Mouse (Mus musculus) c-Kit-positive CD71-positive TER-119-negative erythroid progenitor cells, embryonic 14.5 days (primary cell): ENCODE data around the gene Extl1.

Experiments
- DNase-seq: peaks from one replicate; pipeline ENCODE4 v3.0.0-alpha.2; 2013; ENCODE audit warnings: low read depth

The Extl1 gene

DNA sequence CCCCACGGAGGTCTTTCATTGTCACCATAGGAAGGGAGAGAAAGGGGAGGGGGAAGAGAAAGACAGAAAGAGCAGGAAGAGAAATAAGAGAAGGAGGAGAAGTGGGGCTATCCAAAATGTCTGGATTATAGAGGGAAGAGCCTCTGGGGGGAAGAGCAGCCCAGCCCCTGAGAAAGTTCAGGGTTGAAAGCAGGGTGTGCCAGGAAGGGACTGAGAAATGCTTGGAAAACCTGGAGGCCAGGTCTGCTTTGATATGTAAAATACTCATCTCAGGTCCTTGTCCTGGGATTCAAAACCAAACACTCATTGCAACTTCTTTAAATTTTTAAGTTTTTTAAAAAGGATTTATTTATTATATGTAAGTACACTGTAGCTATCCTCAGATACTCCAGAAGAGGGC lies 8.0 kb upstream of the Extl1 start:
- no peak for DNase-seq

DNA sequence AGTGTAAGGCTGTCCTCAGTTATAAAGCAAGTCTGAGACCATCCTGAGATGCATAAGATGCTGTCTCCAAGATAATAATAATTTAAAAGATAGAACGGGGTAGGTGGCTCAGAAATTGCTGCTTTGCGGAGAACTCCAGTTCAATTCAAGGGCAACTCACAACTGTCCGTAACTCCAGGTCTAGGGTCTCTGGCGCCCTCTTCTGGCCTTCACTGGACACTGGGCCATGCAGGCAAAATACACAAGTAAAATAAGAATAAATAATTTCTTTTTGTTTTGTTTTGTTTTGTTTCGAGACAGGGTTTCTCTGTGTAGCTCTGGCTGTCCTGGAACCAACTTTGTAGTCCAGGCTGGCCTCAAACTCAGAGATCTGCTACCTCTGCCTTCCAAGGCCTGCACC lies 4.7 kb upstream of the Extl1 start:
- DNase-seq, result no peak

DNA sequence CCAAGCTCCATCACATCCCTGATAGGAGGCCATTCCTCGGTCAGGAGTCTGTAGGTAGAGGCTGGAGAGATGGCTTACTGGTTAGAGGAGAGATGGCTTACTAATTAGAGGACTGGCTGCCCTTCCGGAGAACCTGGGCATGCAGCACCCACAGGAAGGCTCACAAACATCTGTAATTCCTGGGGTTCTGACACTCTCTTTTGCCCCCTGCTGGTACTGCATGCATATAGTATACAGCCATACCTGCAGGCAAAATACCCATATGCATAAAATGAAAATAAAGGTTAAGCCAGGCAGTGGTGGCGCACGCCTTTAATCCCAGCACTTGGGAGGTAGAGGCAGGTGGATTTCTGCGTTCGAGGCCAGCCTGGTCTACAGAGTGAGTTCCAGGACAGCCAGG lies 3.6 kb upstream of the Extl1 start:
- DNase-seq, result no peak

DNA sequence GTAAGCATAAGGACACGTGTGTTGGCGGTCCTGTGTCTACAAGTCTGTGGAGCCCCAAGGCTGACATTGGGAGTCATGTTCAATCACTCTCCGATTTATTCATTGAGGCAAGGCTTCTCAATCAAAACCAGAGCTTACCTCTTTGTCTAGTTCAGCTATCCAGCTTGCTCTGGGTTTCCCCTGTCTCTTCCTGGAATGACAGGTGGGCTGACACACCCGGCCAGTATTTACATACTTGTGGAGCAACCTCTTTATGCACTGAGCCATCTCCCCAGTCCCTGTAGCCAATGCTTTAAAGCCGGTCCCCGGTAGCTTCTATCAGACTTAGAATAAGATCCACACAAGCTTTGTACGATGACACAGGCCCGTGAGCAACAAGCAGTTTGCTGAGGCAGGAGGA lies 4.1 kb downstream of the Extl1 start:
- no peak for DNase-seq

DNA sequence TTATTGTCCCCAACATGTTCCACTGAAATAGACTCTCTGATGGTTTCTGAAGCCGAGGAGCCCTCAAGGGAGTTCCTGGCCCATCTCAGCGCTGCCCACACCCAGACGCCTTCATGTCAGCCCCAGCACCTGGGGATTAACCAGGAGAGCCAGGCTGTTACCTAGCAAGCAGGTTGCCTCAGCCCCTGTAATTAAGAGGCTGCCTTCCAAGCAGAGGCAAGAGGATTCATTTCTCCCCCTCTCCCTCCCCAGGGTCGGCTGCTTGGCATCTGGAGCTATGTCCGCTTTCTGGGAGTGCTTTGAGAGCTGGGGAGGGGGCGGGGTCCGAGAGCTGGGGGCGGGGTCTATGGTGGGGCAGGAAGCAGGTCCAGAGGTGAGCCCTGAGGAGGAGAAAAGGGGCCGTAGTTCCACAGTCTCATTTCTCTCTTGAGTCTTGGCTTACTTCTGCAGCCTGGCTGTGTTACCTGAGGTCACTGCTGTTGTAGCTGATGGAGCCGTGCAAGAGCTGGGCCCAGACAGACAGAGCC lies 5.5 kb downstream of the Extl1 start:
- no peak for DNase-seq

DNA sequence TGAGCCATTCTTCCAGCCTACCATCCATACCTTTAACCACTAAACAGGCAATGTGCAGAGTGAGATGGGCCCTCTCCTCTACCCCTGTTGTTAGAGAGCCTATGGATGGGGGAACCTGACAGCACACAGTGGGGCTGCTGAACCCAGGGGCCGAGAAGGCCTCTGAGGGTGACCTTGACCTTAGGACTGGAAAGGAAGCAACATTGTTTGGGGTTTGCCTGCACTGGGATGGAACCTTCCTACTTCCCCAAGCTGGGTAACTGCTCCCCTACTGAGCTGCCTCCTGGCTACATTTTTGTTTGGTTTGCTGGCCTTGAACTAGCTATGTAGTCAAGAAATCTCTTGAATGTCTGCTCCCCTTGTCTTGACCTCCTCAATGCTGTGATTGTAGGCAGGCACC lies 9.3 kb downstream of the Extl1 start:
- no peak for DNase-seq

DNA sequence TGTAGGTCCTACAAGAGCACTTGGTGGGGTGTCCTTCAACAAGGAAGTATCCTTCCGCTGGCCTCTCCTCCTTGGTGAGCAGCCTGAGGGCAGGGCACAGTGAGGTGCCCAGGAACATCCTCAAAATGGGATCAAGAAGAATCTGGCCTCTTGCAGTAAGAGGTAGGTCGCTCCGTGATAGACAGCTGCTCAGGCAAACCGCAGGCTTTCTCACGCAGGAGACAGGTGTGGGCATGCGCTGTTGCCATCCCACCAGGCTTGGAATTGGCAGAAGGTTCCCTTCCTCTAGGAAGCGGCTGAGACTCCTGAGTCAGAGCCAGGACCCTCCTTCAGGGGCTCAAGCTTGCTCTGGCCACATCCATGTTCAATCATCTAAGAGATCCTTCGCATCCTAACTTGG lies 10.4 kb downstream of the Extl1 start:
- DNase-seq, result no peak

DNA sequence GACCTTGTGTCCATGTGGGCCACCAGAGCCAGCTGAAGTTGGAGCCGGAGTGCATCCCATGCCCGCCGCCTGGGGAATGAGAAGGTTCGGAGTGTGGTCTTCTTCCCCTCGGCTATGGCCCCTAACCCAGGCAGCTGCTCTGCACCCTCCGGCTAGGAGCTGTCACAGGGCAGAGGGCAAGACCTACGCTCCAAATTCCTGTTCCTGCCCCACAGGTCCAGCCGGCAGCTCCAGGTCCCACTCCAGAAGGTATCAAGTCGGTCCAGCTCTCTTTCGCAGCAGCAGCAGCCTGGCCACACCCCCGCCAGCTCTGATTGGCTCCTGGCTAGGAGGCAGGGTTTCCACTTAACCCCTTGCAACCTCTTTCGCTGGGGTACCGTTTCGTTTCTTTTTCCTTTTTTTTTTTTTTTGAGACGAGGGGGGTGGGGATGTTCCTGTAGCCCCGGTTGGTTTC lies 11.3 kb downstream of the Extl1 start:
- no peak for DNase-seq

DNA sequence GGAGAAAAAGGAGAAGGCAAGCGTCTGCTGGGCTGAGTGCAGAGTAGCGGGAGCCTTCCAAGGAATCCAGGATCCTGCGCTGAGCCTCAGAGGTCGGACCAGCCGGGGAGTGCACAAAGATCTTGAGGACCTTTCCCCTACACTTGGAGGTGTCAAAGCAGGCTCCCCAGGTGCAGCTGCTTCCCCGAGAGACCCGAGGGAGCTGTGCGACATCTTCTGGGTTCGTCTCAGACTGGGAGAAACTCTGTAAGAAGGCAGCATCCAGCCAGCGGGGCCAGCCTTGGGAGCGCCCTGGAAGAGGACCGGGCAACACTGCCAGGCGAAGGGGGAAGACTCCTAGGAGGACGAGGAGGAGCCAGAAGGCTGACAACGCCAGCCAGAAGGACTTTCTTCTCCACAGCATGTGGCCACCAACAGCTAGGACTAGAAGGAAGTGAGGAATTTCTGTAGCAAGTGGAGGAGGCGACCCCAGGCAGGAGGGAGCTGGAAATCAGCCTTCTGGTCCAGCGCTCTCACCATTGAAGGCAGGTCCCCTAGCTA lies 12.3 kb downstream of the Extl1 start:
- no peak for DNase-seq

DNA sequence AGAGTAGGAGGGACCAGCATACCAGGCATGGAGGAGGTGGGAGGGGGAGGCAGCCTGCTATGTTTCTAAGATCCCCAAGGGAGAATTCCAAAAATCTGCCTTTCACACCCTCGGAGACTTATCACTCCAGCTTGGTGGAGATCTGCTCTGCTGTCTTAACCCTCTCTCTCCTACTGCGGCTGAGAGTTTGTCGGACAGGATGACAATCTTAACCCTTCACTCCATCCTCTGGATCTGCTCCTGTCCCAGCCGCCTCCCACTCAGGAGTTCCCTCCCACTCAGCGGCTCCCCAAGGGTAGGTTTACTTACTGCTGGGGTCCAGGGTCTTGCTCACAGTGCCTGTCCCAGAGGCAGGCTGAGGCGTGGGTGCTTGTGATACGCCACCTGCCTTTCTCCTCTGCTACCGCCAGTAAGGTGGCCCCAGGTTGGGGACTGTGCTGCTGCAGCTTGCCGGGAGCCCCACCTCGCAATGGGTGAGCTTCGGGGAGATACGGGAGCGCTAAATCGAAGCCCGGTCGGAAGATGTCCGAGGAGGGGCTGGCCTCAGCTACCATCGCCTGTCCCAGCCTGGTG lies 12.9 kb downstream of the Extl1 start:
- no peak for DNase-seq

DNA sequence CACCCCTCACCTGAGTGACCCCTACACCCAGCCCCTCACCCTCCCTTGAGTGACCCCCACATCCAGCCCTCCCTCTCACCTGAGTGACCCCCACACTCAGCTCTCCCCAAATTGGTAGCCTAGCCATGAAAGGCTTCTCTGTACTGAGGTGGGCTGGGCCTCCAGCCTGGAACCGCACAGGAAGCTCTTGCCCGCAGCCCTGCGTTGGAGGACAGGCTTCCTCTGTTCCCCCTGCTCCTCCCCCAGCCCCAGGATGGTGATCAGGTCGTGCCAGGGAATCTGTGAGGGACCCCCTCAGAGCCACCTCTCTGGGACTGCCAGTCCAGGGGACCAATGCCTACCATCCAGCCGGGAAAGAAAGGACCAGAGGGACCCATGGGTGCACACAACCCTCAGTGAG lies 18.4 kb downstream of the Extl1 start:
- no peak for DNase-seq

DNA sequence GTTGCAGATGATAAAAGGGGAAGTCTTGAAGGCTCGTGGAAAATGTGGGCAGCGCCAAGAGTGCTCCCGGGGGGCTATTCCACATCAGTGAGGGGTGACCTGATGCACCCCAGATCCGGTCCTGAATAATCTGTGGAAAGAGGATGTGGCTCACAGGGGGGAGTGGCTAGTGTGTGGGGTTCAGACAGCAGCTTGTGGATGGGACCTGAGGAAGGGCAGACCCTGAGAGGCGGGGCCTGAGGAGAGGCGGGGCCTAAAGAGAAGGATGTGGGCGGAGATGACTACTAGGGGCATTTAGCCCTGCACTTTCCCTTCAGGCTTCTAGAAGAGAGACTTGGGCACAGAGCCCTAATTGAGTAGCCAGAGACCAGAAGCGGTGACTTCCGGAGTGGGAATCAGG lies 21.1 kb downstream of the Extl1 start:
- no peak for DNase-seq

DNA sequence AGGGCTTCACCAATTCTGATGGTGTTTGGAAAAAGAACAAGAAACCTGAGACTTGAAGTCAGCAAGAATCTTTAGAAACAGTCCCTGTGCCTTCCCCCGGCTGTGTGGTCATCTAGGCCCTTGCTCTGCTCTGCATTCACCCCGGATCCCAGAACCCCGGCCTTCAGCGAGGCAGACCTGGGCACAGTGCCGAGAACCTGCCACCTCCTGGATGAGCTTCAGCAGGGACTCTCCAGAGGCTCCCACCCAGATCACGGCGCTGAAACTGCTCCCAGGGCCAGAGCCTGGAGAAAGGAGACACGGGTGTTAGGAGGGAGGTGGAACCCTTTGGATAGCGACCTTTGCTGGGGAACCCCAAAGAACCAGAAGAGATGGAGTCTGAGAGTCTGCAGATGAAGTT lies 21.5 kb downstream of the Extl1 start:
- no peak for DNase-seq

DNA sequence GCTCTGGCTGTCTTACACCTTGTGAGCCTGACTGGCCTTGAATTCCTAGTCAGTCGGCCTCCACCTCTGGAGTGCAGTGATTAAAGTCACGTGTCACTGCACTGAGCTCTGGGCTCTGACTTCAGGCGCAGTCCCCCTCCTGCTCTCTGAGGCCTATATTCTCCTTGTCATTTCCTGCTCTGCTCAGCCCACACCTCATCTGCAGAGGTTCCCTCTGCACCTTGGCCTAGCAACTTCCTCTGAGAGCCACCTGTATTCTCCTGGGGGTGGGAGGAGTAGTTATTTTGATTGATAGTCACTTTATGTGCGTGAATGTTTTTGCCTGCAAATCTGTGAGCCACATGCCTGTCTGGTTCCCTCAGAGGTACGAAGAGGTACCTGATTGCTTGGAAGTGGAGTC lies 22.4 kb downstream of the Extl1 start:
- no peak for DNase-seq

DNA sequence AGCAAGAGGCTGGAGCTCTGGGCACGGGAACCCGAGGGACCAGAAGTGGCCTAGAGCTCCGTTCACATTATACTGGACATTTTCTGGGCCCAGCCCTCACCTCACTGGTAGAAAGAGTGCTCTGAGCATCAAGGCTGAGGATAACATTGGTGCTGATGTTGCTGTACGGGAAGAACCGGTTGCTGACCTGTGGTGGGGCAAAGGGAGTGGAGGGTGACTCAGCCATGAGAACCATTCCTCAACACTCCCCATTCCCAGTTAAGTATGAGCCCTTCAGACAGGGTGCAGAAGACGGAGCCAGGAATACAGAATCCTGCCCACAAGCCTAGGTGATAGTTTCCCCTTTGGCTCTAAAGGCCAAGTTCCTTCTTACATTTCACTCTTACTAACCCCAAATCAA lies 24.0 kb downstream of the Extl1 start:
- DNase-seq, result no peak

DNA sequence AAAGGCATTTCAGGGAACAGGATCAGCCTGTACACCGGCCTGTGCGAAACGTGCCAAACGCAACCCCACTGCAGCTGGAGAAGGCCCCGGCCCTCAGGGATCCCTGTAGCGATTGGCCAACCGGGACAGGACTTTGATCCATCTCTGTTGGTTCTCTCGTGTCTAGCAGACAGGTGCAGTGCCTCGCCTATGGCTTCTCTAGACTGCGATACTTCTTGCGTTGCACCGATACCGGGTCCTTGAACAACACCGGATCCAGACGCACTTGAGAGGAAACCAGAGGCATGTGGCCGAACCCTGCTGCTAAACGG lies 26.2 kb downstream of the Extl1 start:
- DNase-seq, result no peak

DNA sequence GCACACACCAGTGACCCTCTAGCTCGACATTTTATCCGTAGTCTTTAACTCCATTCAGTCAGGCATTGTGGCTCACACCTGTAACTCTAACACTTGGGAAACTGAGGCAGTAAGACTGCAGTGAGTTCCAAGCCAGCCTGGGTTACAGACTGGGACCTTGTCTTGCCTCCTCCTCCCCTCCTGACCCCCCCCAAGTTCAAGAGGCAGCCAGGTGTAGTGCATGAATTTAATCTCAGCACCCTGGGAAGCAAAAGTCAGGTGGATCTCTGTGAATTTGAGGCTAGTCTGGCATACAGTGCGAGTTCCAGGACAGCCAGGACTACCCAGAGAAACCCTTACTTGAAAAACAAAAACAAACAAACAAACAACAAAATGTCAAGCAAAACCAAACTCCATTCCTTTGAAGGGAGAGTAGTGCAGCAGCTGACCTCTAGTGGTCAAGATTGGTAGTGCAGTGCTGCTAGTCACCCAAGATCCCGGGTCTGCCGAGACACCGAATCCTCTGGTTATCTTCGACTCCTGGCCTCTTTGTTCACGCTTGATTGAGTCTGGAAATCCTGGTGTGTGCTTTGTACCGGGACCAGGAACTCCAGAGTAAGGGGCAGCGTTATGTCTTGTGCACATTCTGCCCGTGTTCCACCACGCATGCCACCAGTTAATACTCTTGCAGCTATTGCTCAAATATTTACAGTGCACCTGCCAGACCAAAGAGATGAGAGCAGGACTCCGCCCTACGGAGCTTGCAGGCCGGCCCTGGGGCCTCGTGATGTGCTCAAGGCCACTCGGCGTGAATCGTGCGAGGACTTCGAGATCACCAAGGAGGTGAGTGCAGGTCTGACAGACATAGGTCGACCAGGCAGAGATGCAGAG lies 26.8 kb downstream of the Extl1 start:
- peak; percentile 36 for DNase-seq

DNA sequence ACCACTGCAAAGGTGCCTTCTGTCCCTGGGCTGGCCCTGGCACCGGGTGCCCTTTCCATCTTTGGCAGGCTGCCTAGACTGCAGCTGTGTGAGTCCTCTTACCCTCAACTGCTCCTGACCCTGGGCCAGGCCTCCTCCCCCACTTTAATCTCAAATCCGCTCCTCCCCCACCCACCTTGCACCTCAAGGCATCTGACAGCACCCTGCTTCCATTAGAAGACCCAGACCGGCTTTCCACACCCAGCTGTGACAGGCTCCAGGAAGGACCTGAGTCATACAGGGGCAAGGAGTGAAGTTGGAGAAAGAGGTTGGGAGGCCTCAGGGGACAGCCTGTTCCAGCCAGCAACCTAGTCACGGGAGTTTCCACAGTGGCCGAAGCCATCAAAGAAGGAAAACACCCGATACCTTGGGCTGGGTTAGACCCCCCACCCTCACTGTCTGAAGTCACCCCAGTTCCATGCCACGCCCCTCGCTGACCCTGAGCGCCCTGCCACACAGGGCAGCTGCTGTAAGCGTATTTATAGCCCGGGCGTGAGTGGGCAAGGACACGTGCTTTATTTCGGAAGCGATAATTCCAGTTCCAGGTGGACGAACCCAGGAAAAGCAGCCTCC lies 27.7 kb downstream of the Extl1 start:
- DNase-seq, result no peak

DNA sequence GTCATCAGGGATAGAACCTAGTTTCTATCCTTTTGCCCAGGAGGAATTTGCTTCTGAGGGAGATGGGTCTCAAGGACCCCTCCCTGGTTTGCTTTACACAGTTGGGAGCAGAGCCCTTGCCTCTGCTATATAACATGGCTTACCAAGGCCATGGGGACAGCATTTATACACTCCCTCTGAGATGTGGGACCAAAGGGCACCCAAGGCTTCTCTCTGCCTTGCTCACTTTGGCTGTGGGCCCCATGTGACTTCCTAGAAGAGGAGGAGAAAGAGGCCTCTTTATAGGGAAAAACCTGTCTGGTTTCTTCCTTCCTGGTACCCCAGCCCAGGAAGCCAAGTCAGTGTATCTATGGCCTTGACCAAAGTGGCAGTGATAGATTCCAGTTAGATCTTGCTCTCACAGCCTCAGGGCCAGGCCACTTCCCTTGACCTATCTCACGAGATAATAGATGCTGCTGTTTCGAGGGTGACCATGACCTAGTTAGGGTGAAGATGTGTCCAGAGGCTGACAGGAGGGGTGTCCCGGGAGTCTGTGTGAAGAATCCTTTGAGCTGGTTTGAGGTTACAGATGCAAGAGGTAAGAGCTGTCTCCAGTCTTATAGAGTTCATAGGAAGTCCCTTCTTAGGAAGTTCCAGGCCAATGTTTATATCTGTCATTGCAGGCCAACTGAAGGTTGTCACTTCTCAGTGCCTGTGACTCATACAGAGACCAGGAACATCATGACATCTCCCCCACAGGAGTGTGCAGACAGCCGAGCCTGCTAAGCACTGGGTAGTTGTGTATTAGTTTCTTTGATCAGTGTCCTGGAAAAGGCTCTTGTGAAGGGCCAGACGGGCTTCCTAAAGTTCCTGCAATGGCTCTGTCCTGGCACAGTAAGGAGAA lies 29.9 kb downstream of the Extl1 start:
- no peak for DNase-seq

DNA sequence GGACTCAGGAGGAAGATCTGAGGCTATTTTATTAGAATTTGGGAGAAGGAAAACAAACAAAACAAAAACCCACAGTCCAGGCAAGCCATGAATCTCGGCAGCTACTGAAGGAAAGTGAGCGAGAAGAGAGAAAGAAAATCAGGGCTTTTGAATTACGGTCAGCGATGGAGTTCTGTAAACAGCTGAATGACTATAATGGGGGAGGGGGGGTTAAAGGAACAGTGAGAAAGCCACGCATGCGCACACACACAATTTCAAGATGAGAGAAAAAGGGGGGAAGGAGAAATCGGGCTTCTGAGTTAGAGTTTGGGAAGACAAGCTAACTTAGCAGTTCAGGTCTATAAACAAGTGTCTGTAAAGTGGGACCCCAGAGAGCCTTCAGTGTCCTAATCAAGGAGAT lies 30.7 kb downstream of the Extl1 start:
- DNase-seq, result no peak

DNA sequence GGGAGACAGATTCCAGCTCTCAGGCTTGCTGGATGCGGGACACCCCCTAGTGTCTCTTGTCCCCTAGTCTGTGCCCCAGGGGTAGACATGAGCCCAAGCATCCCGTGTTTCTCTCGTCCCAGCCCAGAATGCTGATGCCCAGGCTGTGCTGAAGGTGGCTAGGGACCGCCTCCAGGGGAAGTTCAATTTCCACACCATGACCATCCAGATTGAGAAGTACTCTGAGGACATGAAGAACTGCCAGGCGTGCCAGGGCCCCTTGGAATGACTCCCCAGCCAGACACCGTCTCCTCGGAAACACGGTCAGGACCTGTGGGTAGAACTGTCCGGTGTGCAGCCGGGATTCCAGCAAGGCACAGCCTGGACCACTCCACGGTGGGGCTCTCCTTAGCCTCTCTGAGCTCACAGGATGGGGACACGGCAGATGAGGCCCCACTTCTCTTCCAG lies 31.4 kb downstream of the Extl1 start:
- no peak for DNase-seq
